Mouse (Mus musculus): ENCODE results near the gene Ldhc. TPM values are rescaled to one million over a fixed set of nuclear protein-coding genes. Genes with fewer than 3 reads are reported as not detected.
A peak's percentile ranks its signal among the peaks of the same experiment; 100 is the strongest.
"Not testable (repeated sequence)": the region's sequence is repeated elsewhere in the genome, so short reads cannot be mapped to it uniquely, and the experiment has no call there.

The Ldhc gene
- total RNA-seq, 2 experiments from 2014 or later = not detected

- DNase-seq = no peak
Observed at GRCm38 (mm10) chr7:46842278-46842677, 18.7 kb upstream of the Ldhc start.

GRCm38 (mm10) chr7:46843576-46843975 lies 17.4 kb upstream of the Ldhc start:
- DNase-seq = no peak

GRCm38 (mm10) chr7:46845211-46845977 lies 15.6 kb upstream of the Ldhc start:
- DNase-seq = peak; percentile 98

- DNase-seq = no peak
Observed at GRCm38 (mm10) chr7:46845978-46846485, 15.0 kb upstream of the Ldhc start.

- DNase-seq = peak; percentile 73
Observed at GRCm38 (mm10) chr7:46846486-46847244, 14.3 kb upstream of the Ldhc start.

- DNase-seq = no peak
Observed at GRCm38 (mm10) chr7:46849287-46849686, 11.7 kb upstream of the Ldhc start.

- DNase-seq = no peak
Observed at GRCm38 (mm10) chr7:46851026-46851425, 10.0 kb upstream of the Ldhc start.

- no peak for DNase-seq
Observed at GRCm38 (mm10) chr7:46852666-46853065, 8.3 kb upstream of the Ldhc start.

GRCm38 (mm10) chr7:46853365-46853764 lies 7.6 kb upstream of the Ldhc start:
- no peak for DNase-seq

- no peak for DNase-seq
Observed at GRCm38 (mm10) chr7:46855866-46856560, 5.0 kb upstream of the Ldhc start.

- no peak for DNase-seq
Observed at GRCm38 (mm10) chr7:46857436-46857835, 3.6 kb upstream of the Ldhc start.

- no peak for DNase-seq
Observed at GRCm38 (mm10) chr7:46859031-46859430, 2.0 kb upstream of the Ldhc start.

- no peak for DNase-seq
Observed at GRCm38 (mm10) chr7:46871988-46872387, 11.0 kb downstream of the Ldhc start.

- DNase-seq = no peak
Observed at GRCm38 (mm10) chr7:46876841-46877240, 15.8 kb downstream of the Ldhc start.

- no peak for DNase-seq
Observed at GRCm38 (mm10) chr7:46877255-46877654, 16.3 kb downstream of the Ldhc start.

- DNase-seq = peak; percentile 24
Observed at GRCm38 (mm10) chr7:46879851-46880250, 18.8 kb downstream of the Ldhc start.

GRCm38 (mm10) chr7:46880992-46881391 lies 20.0 kb downstream of the Ldhc start:
- no peak for DNase-seq

- DNase-seq = not testable (repeated sequence)
Observed at GRCm38 (mm10) chr7:46881941-46882340, 20.9 kb downstream of the Ldhc start.

- no peak for DNase-seq
Observed at GRCm38 (mm10) chr7:46883304-46883703, 22.3 kb downstream of the Ldhc start.

GRCm38 (mm10) chr7:46895511-46895910 lies 34.5 kb downstream of the Ldhc start:
- DNase-seq = no peak

GRCm38 (mm10) chr7:46899343-46899742 lies 38.3 kb downstream of the Ldhc start:
- no peak for DNase-seq

GRCm38 (mm10) chr7:46911250-46911649 lies 50.2 kb downstream of the Ldhc start:
- DNase-seq = no peak

- no peak for DNase-seq
Observed at GRCm38 (mm10) chr7:46916376-46916775, 55.4 kb downstream of the Ldhc start.
